Mouse (Mus musculus) CH12.LX (cell line): ENCODE measurements around the gene Timm44.

Source experiments
- BHLHE40 ChIP-seq: IDR thresholded peaks from 2 replicates; pipeline ENCODE4 v1.6.1; 2011; ENCODE audit warnings: mild to moderate bottlenecking, low read depth, low read length, improper control_type of control experiment
- CTCF ChIP-seq, 2 experiments: IDR thresholded peaks in 1 of 2; conservative IDR thresholded peaks in 1 of 2; 2 replicates each; pipeline ENCODE4 v1.5.1; 2011 to 2012; ENCODE audit warnings: low read depth in 2 of 2, low read length in 2 of 2, improper control_type of control experiment in 1 of 2, inconsistent platforms in 1 of 2, mild to moderate bottlenecking in 1 of 2, moderate library complexity in 1 of 2
- ELF1 ChIP-seq: IDR thresholded peaks from 2 replicates; pipeline ENCODE4 v1.6.1; 2014; ENCODE audit warnings: low read depth, mild to moderate bottlenecking, inconsistent platforms, low read length, improper control_type of control experiment
- EP300 ChIP-seq: IDR thresholded peaks from 2 replicates; pipeline ENCODE4 v1.6.1; 2011; ENCODE audit warnings: low read length, improper control_type of control experiment
- MAFK ChIP-seq: IDR thresholded peaks from 2 replicates; pipeline ENCODE4 v1.6.1; 2011; ENCODE audit warnings: low read length, improper control_type of control experiment; ENCODE audit not compliant: insufficient replicate concordance
- MAX ChIP-seq: IDR thresholded peaks from 2 replicates; pipeline ENCODE4 v1.6.1; 2011; ENCODE audit warnings: low read length, improper control_type of control experiment
- POLR2A ChIP-seq: IDR thresholded peaks from 2 replicates; pipeline ENCODE4 v1.6.1; 2011; ENCODE audit warnings: low read depth, mild to moderate bottlenecking, improper control_type of control experiment, low read length
- TBP ChIP-seq: conservative IDR thresholded peaks from 2 replicates; pipeline ENCODE4 v1.6.1; 2011; ENCODE audit warnings: low read depth, low read length, improper control_type of control experiment
- TCF12 ChIP-seq: IDR thresholded peaks from 2 replicates; pipeline ENCODE4 v1.6.1; 2014; ENCODE audit warnings: low read depth, mild to moderate bottlenecking, inconsistent platforms, low read length, improper control_type of control experiment
- USF2 ChIP-seq: conservative IDR thresholded peaks from 2 replicates; pipeline ENCODE4 v1.6.1; 2011; ENCODE audit warnings: low read depth, low read length, improper control_type of control experiment
- ZMIZ1 ChIP-seq: IDR thresholded peaks from 2 replicates; pipeline ENCODE4 v1.6.1; 2012; ENCODE audit warnings: low read depth, mild to moderate bottlenecking, inconsistent platforms, low read length, improper control_type of control experiment

- TF ChIP-seq POLR2A: no peak
- no peak for TF ChIP-seq ZMIZ1
- TF ChIP-seq CTCF (conservative IDR thresholded peaks at IDR 0.05 in 1 of 2, IDR thresholded peaks at IDR 0.05 in 1 of 2; ENCODE audit: low read depth in 2 of 2, low read length in 2 of 2): no peak
- TF ChIP-seq ELF1: no peak
- TF ChIP-seq EP300: no peak
- no peak for TF ChIP-seq TCF12
- TF ChIP-seq TBP: no peak
- TF ChIP-seq MAFK: no peak
- TF ChIP-seq MAX: no peak
- TF ChIP-seq USF2: no peak
- no peak for TF ChIP-seq BHLHE40
Observed at GRCm38 (mm10) chr8:4305838-4306237, 30.1 kb upstream of the Timm44 start.
